In genomic region chr1:33536272-33537004, GRCm38 (mm10) we compare ENCODE assay signal across 16 mouse cellular contexts.
DNase-seq lines count a peak whose midpoint lies in the region; ATAC-seq and TF ChIP-seq lines count a peak whose summit lies in the region.
"Had no signal": no experiment of that assay in that cellular context is flagged by ENCODE, and none has a peak within 500 bp of the region (broad histone marks: within the 10 kb centered on the region; RNA-seq: fewer than 3 reads in every experiment).

No protein-coding gene starts in this region.

- H3K4me3 ChIP-seq in forebrain, postnatal 0 days (ENCODE audit: low read depth, low read length), result no peak overlapping the region
- H3K4me3 ChIP-seq in forebrain, embryonic 14.5 days (ENCODE audit: low read depth, low read length), result no peak overlapping the region
- no peak overlapping the region for H3K4me3 ChIP-seq in lung, embryonic 14.5 days (ENCODE audit: low read depth, low read length)
- no peak overlapping the region for H3K4me3 ChIP-seq in lung, adult 2 months (replicated peaks; ENCODE audit: extremely low read depth, low read depth, low read length)
- no peak overlapping the region for H3K4me3 ChIP-seq in ES-E14 (ENCODE audit: insufficient read depth in 1 of 2, low read depth in 1 of 2, low read length in 2 of 2, poor library complexity in 1 of 2, severe bottlenecking in 1 of 2)
- H3K4me3 ChIP-seq in forebrain, embryonic 15.5 days, result no peak overlapping the region
- H3K4me3 ChIP-seq in heart, embryonic 11.5 days (ENCODE audit: low read depth, low read length), result no peak overlapping the region
- H3K4me3 ChIP-seq: forebrain, embryonic 12.5 days; heart, embryonic 15.5 days; hindbrain, embryonic 15.5 days had no signal

- DNase-seq in forebrain, postnatal 0 days, result no peak
- DNase-seq in forebrain, embryonic 14.5 days (ENCODE audit: low spot score), result no peak
- DNase-seq in lung, embryonic 14.5 days, result no peak
- no peak for DNase-seq in lung, adult 2 months
- DNase-seq in ES-E14 (ENCODE audit: low read depth, low spot score), result no peak
- DNase-seq: adrenal gland, adult 8-10 months; gastrocnemius, postnatal 14 days; kidney, postnatal 10 days; lung, postnatal 4 days; right cerebral cortex, postnatal 25 days had no signal

- no peaks in the 10 kb centered on the region for H3K9me3 ChIP-seq in forebrain, postnatal 0 days (ENCODE audit: low read length)
- no peaks in the 10 kb centered on the region for H3K9me3 ChIP-seq in forebrain, embryonic 14.5 days (replicated peaks; ENCODE audit: control insufficient read depth, low read length)
- no peaks in the 10 kb centered on the region for H3K9me3 ChIP-seq in lung, embryonic 14.5 days (ENCODE audit: low read depth, low read length)
- no peaks in the 10 kb centered on the region for H3K9me3 ChIP-seq in ES-E14 (ENCODE audit: control insufficient read depth, insufficient read depth, low read depth, low read length)
- no peaks in the 10 kb centered on the region for H3K9me3 ChIP-seq in forebrain, embryonic 15.5 days
- no peaks in the 10 kb centered on the region for H3K9me3 ChIP-seq in heart, embryonic 11.5 days (replicated peaks; ENCODE audit: control insufficient read depth, low read length)
- H3K9me3 ChIP-seq: heart, embryonic 15.5 days; hindbrain, embryonic 15.5 days had no signal

- H3K4me2 ChIP-seq in forebrain, postnatal 0 days (ENCODE audit: low read depth), result no peak overlapping the region
- H3K4me2 ChIP-seq in forebrain, embryonic 14.5 days (ENCODE audit: low read length), result no peak overlapping the region
- no peak overlapping the region for H3K4me2 ChIP-seq in lung, embryonic 14.5 days
- no peak overlapping the region for H3K4me2 ChIP-seq in forebrain, embryonic 15.5 days (replicated peaks)
- no peak overlapping the region for H3K4me2 ChIP-seq in heart, embryonic 11.5 days
- H3K4me2 ChIP-seq: forebrain, embryonic 12.5 days; heart, embryonic 15.5 days; hindbrain, embryonic 15.5 days had no signal

- no peak overlapping the region for H3K27ac ChIP-seq in forebrain, postnatal 0 days (ENCODE audit: low read depth, low read length)
- no peak overlapping the region for H3K27ac ChIP-seq in forebrain, embryonic 14.5 days (ENCODE audit: low read depth, low read length)
- H3K27ac ChIP-seq in lung, embryonic 14.5 days (ENCODE audit: low read depth), result no peak overlapping the region
- H3K27ac ChIP-seq in ES-E14 (ENCODE audit: insufficient read depth, low read depth, low read length, poor library complexity, severe bottlenecking), result no peak overlapping the region
- no peak overlapping the region for H3K27ac ChIP-seq in forebrain, embryonic 15.5 days (replicated peaks)
- no peak overlapping the region for H3K27ac ChIP-seq in heart, embryonic 11.5 days (ENCODE audit: low read depth, low read length)
- H3K27ac ChIP-seq: forebrain, embryonic 12.5 days; heart, embryonic 15.5 days; hindbrain, embryonic 15.5 days had no signal

- WGBS in forebrain, postnatal 0 days, result 98% methylated on average over 4 of the region's 4 CpGs
- WGBS in forebrain, embryonic 14.5 days, result 98% methylated on average over 4 of the region's 4 CpGs
- 96% methylated on average over 4 of the region's 4 CpGs for WGBS in lung, embryonic 14.5 days
- 98% methylated on average over 4 of the region's 4 CpGs for WGBS in lung, adult 2 months
- 99% methylated on average over 4 of the region's 4 CpGs for WGBS in forebrain, embryonic 15.5 days
- 95% methylated on average over 4 of the region's 4 CpGs for WGBS in heart, embryonic 11.5 days (ENCODE audit: insufficient replicate concordance)

- TF ChIP-seq POLR2A in lung, adult 2 months (IDR thresholded peaks at IDR 0.05; ENCODE audit: borderline replicate concordance, extremely low read depth, low read depth, low read length), result no peak

- ATAC-seq in forebrain, postnatal 0 days, result no peak
- ATAC-seq in forebrain, embryonic 14.5 days, result no peak
- no peak for ATAC-seq in lung, embryonic 14.5 days (ENCODE audit: insufficient read depth)
- ATAC-seq in megakaryocyte progenitor cell, adult 5-6 weeks (replicated peaks; ENCODE audit: poor library complexity), result peak; percentile 63
- no peak for ATAC-seq in forebrain, embryonic 15.5 days (replicated peaks)
- no peak for ATAC-seq in heart, embryonic 11.5 days (replicated peaks; ENCODE audit: insufficient number of reproducible peaks, low FRiP score, low TSS enrichment)

- in situ Hi-C loops in ES-E14 (cut with MboI; ENCODE audit: low sequenced_read_pairs in 2 of 2, unreplicated experiment in 2 of 2), result no loop called here

- H3K36me3 ChIP-seq in forebrain, postnatal 0 days (ENCODE audit: insufficient read depth), result no peaks in the 10 kb centered on the region
- H3K36me3 ChIP-seq in forebrain, embryonic 14.5 days (ENCODE audit: control insufficient read depth, insufficient read depth, low read length), result no peaks in the 10 kb centered on the region
- no peaks in the 10 kb centered on the region for H3K36me3 ChIP-seq in lung, embryonic 14.5 days (ENCODE audit: insufficient read depth)
- H3K36me3 ChIP-seq in ES-E14 (ENCODE audit: control insufficient read depth, insufficient read depth, low read length, poor library complexity, severe bottlenecking), result no peaks in the 10 kb centered on the region
- no peaks in the 10 kb centered on the region for H3K36me3 ChIP-seq in forebrain, embryonic 15.5 days
- H3K36me3 ChIP-seq in heart, embryonic 11.5 days (ENCODE audit: control insufficient read depth, insufficient read depth, low read length), result 0 out of 2 replicates have a peak, but pooled peaks cover 2% of the 10 kb centered on the region
- H3K36me3 ChIP-seq: forebrain, embryonic 12.5 days; heart, embryonic 15.5 days; hindbrain, embryonic 15.5 days had no signal

- TF ChIP-seq CTCF in forebrain, postnatal 0 days (IDR thresholded peaks at IDR 0.05; ENCODE audit: low read depth), result peak; percentile 40; the same call in 1 of the 2 replicates
- TF ChIP-seq CTCF in lung, embryonic 14.5 days (IDR thresholded peaks at IDR 0.05; ENCODE audit: low read depth), result peak; percentile 44
- no peak for TF ChIP-seq CTCF in lung, adult 2 months (IDR thresholded peaks at IDR 0.05; ENCODE audit: insufficient read depth, low read length)

- H3K9ac ChIP-seq in forebrain, postnatal 0 days, result no peak overlapping the region
- no peak overlapping the region for H3K9ac ChIP-seq in forebrain, embryonic 14.5 days (ENCODE audit: low read length)
- no peak overlapping the region for H3K9ac ChIP-seq in lung, embryonic 14.5 days
- H3K9ac ChIP-seq in ES-E14 (ENCODE audit: insufficient read depth, low read depth, low read length, poor library complexity, severe bottlenecking), result no peak overlapping the region
- H3K9ac ChIP-seq in forebrain, embryonic 15.5 days (replicated peaks), result no peak overlapping the region
- H3K9ac ChIP-seq in heart, embryonic 11.5 days (ENCODE audit: low read depth, low read length), result no peak overlapping the region
- H3K9ac ChIP-seq: forebrain, embryonic 12.5 days; heart, embryonic 15.5 days; hindbrain, embryonic 15.5 days had no signal

- H3K4me1 ChIP-seq in forebrain, postnatal 0 days (ENCODE audit: insufficient read depth), result peaks cover 8% of the 10 kb centered on the region
- peaks cover 6% of the 10 kb centered on the region for H3K4me1 ChIP-seq in forebrain, embryonic 14.5 days (ENCODE audit: control insufficient read depth, insufficient read depth, low read length)
- H3K4me1 ChIP-seq in lung, embryonic 14.5 days (ENCODE audit: insufficient read depth), result no peaks in the 10 kb centered on the region
- no peaks in the 10 kb centered on the region for H3K4me1 ChIP-seq in lung, adult 2 months (ENCODE audit: control insufficient read depth, insufficient read depth, low read length)
- H3K4me1 ChIP-seq in ES-E14 (ENCODE audit: control insufficient read depth in 2 of 2, insufficient read depth in 2 of 2, low read length in 2 of 2, poor library complexity in 1 of 2), result no peaks in the 10 kb centered on the region
- H3K4me1 ChIP-seq in forebrain, embryonic 15.5 days, result peaks cover 6% of the 10 kb centered on the region
- H3K4me1 ChIP-seq in heart, embryonic 11.5 days (ENCODE audit: control insufficient read depth, insufficient read depth, low read length), result no peaks in the 10 kb centered on the region

- H3K27me3 ChIP-seq in forebrain, postnatal 0 days (ENCODE audit: insufficient read depth, low read length), result no peaks in the 10 kb centered on the region
- H3K27me3 ChIP-seq in forebrain, embryonic 14.5 days (replicated peaks; ENCODE audit: control insufficient read depth, insufficient read depth, low read length), result no peaks in the 10 kb centered on the region
- H3K27me3 ChIP-seq in lung, embryonic 14.5 days (ENCODE audit: insufficient read depth, low read length), result no peaks in the 10 kb centered on the region
- no peaks in the 10 kb centered on the region for H3K27me3 ChIP-seq in forebrain, embryonic 15.5 days
- H3K27me3 ChIP-seq in heart, embryonic 11.5 days (ENCODE audit: control insufficient read depth, insufficient read depth, low read length), result no peaks in the 10 kb centered on the region
- H3K27me3 ChIP-seq: forebrain, embryonic 12.5 days; heart, embryonic 15.5 days; hindbrain, embryonic 15.5 days had no signal

TF ChIP-seq in ES-E14, 5 proteins besides CTCF, POLR2A, EP300 and RAD21:
- TF ChIP-seq ZNF384 (IDR thresholded peaks at IDR 0.05; ENCODE audit: low read depth, low read length), result no peak
- TF ChIP-seq CHD2 (IDR thresholded peaks at IDR 0.05; ENCODE audit: low read depth, low read length), result no peak
- TF ChIP-seq MAFK (IDR thresholded peaks at IDR 0.05; ENCODE audit: insufficient read depth, low read depth, low read length), result no peak
- no peak for TF ChIP-seq HCFC1 (IDR thresholded peaks at IDR 0.05; ENCODE audit: borderline replicate concordance, insufficient read depth, low read length)
- 0 out of 2 replicates have a peak, but pooled peaks have one; percentile 16 for TF ChIP-seq ZC3H11A (IDR thresholded peaks at IDR 0.05; ENCODE audit: borderline replicate concordance, low read depth, low read length)
